Mouse (Mus musculus) Muller cell, postnatal 12 days (primary cell): ENCODE measurements at regions not wholly inside any gene's neighbourhood (a gene's known extent, or its start where the extent isn't known, plus 50 kb on each side); places are given as distances from the start of the nearest gene placed in this dataset.

Source experiments
- DNase-seq: peaks from one replicate; pipeline ENCODE4 v3.0.0-alpha.2; 2015; ENCODE audit errors: inconsistent ontology term

- DNase-seq, result peak; percentile 62
Observed at GRCm38 (mm10) chr5:52092273-52092672, 98.0 kb downstream of the Dhx15 start.

GRCm38 (mm10) chr5:52088131-52088530, 102.2 kb downstream of the Dhx15 start:
- no peak for DNase-seq

GRCm38 (mm10) chr5:52086766-52087429, 103.4 kb downstream of the Dhx15 start:
- no peak for DNase-seq

- no peak for DNase-seq
Observed at GRCm38 (mm10) chr5:52080268-52080667, 110.0 kb downstream of the Dhx15 start.

GRCm38 (mm10) chr5:52077696-52078095, 112.6 kb downstream of the Dhx15 start:
- no peak for DNase-seq

GRCm38 (mm10) chr5:52075096-52075495, 115.2 kb downstream of the Dhx15 start:
- DNase-seq, result no peak

- peak; percentile 58 for DNase-seq
Observed at GRCm38 (mm10) chr5:52064804-52065451, 125.4 kb downstream of the Dhx15 start.

- DNase-seq, result no peak
Observed at GRCm38 (mm10) chr5:52062214-52062613, 128.1 kb downstream of the Dhx15 start.

- DNase-seq, result no peak
Observed at GRCm38 (mm10) chr5:52061226-52061625, 129.1 kb downstream of the Dhx15 start.

GRCm38 (mm10) chr5:52057261-52057660, 133.1 kb downstream of the Dhx15 start:
- DNase-seq, result no peak

GRCm38 (mm10) chr5:52052072-52052465, 138.2 kb downstream of the Dhx15 start:
- DNase-seq, result no peak

- DNase-seq, result peak; percentile 12
Observed at GRCm38 (mm10) chr5:52051383-52052071, 138.8 kb downstream of the Dhx15 start.

GRCm38 (mm10) chr5:52048790-52049189, 141.5 kb downstream of the Dhx15 start:
- DNase-seq, result no peak

GRCm38 (mm10) chr5:52046704-52047103, 143.6 kb downstream of the Dhx15 start:
- no peak for DNase-seq

GRCm38 (mm10) chr5:52044101-52044500, 146.2 kb downstream of the Dhx15 start:
- no peak for DNase-seq

- DNase-seq, result no peak
Observed at GRCm38 (mm10) chr5:52041447-52041846, 148.9 kb downstream of the Dhx15 start.

GRCm38 (mm10) chr5:52040427-52041312, 149.6 kb downstream of the Dhx15 start:
- no peak for DNase-seq

GRCm38 (mm10) chr5:52035339-52035738, 155.0 kb downstream of the Dhx15 start:
- DNase-seq, result no peak

- no peak for DNase-seq
Observed at GRCm38 (mm10) chr5:52027478-52027877, 162.8 kb downstream of the Dhx15 start.

- DNase-seq, result no peak
Observed at GRCm38 (mm10) chr5:52026148-52026547, 164.2 kb downstream of the Dhx15 start.

GRCm38 (mm10) chr5:52023212-52023611, 167.1 kb downstream of the Dhx15 start:
- no peak for DNase-seq

GRCm38 (mm10) chr5:52016992-52017391, 173.3 kb downstream of the Dhx15 start:
- DNase-seq, result no peak
